Mouse (Mus musculus): Measurements from ENCODE around the gene Drg1. TPM values are rescaled to one million over a fixed set of nuclear protein-coding genes. Genes with fewer than 3 reads are reported as not detected.

Gene Drg1
- polyA plus RNA-seq, 1 experiment from 2014 or later: 132 TPM

GRCm38 (mm10) chr11:3243771-3244170 lies 22.4 kb downstream of the Drg1 start:
- ATAC-seq (no peak), DNase-seq (ENCODE audit: low spot score) (no peak)
- Histone ChIP-seq H3K36me3 (ENCODE audit: insufficient read depth, low read length) (peaks cover 53% of the 10 kb centered on the region), H3K27ac (ENCODE audit: low read length) (no peak overlapping the region), H3K4me3 (ENCODE audit: low read depth, low read length) (no peak overlapping the region), H3K9ac (replicated peaks; ENCODE audit: low read depth) (no peak overlapping the region), H3K4me2 (replicated peaks; ENCODE audit: low read depth, low read length) (no peak overlapping the region), H3K27me3 (replicated peaks; ENCODE audit: insufficient read depth, low read length) (no peaks in the 10 kb centered on the region), H3K4me1 (ENCODE audit: insufficient read depth, low read depth, low read length) (no peaks in the 10 kb centered on the region), H3K9me3 (ENCODE audit: low read length) (peaks cover 3% of the 10 kb centered on the region; the same call in 1 of the 2 replicates)
- TF ChIP-seq CTCF (IDR thresholded peaks at IDR 0.05) (no peak), EP300 (IDR thresholded peaks at IDR 0.05) (no peak)
- WGBS: 80% methylated on average over 4 of the region's 4 CpGs

GRCm38 (mm10) chr11:3242395-3242794 lies 23.8 kb downstream of the Drg1 start:
- Histone ChIP-seq H3K4me1 (ENCODE audit: insufficient read depth, low read depth, low read length) (no peaks in the 10 kb centered on the region), H3K9ac (replicated peaks; ENCODE audit: low read depth) (no peak overlapping the region), H3K36me3 (ENCODE audit: insufficient read depth, low read length) (peaks cover 44% of the 10 kb centered on the region), H3K9me3 (ENCODE audit: low read length) (peaks cover 3% of the 10 kb centered on the region; the same call in 1 of the 2 replicates), H3K4me3 (ENCODE audit: low read depth, low read length) (no peak overlapping the region), H3K4me2 (replicated peaks; ENCODE audit: low read depth, low read length) (no peak overlapping the region), H3K27ac (ENCODE audit: low read length) (no peak overlapping the region), H3K27me3 (replicated peaks; ENCODE audit: insufficient read depth, low read length) (no peaks in the 10 kb centered on the region)
- WGBS: 91% methylated on average over 7 of the region's 7 CpGs
- DNase-seq (ENCODE audit: low spot score) (no peak), ATAC-seq (no peak)
- TF ChIP-seq EP300 (IDR thresholded peaks at IDR 0.05): no peak
- TF ChIP-seq CTCF (IDR thresholded peaks at IDR 0.05): no peak

- Histone ChIP-seq H3K9me3 (ENCODE audit: low read length) (no peaks in the 10 kb centered on the region), H3K4me1 (ENCODE audit: insufficient read depth, low read depth, low read length) (no peaks in the 10 kb centered on the region), H3K36me3 (ENCODE audit: insufficient read depth, low read length) (peaks cover 17% of the 10 kb centered on the region), H3K27me3 (replicated peaks; ENCODE audit: insufficient read depth, low read length) (no peaks in the 10 kb centered on the region), H3K4me3 (ENCODE audit: low read depth, low read length) (no peak overlapping the region), H3K9ac (replicated peaks; ENCODE audit: low read depth) (no peak overlapping the region), H3K4me2 (replicated peaks; ENCODE audit: low read depth, low read length) (no peak overlapping the region), H3K27ac (ENCODE audit: low read length) (no peak overlapping the region)
- WGBS: 67% methylated on average over 5 of the region's 5 CpGs
- no peak for ATAC-seq
- TF ChIP-seq EP300 (IDR thresholded peaks at IDR 0.05) (no peak), CTCF (IDR thresholded peaks at IDR 0.05) (no peak)
- DNase-seq (ENCODE audit: low spot score): no peak
Measured at GRCm38 (mm10) chr11:3235277-3235676, 30.9 kb downstream of the Drg1 start.

- TF ChIP-seq CTCF (IDR thresholded peaks at IDR 0.05) (no peak), EP300 (IDR thresholded peaks at IDR 0.05) (no peak)
- no peak overlapping the region for H3K4me3 ChIP-seq (ENCODE audit: low read depth, low read length)
- WGBS: 91% methylated on average over 4 of the region's 4 CpGs
- H3K4me2 ChIP-seq (replicated peaks; ENCODE audit: low read depth, low read length): no peak overlapping the region
- no peaks in the 10 kb centered on the region for H3K9me3 ChIP-seq (ENCODE audit: low read length)
- H3K27ac ChIP-seq (ENCODE audit: low read length): no peak overlapping the region
- DNase-seq (ENCODE audit: low spot score) (no peak), ATAC-seq (no peak)
- H3K36me3 ChIP-seq (ENCODE audit: insufficient read depth, low read length): peaks cover 17% of the 10 kb centered on the region
- no peak overlapping the region for H3K9ac ChIP-seq (replicated peaks; ENCODE audit: low read depth)
- no peaks in the 10 kb centered on the region for H3K27me3 ChIP-seq (replicated peaks; ENCODE audit: insufficient read depth, low read length)
- H3K4me1 ChIP-seq (ENCODE audit: insufficient read depth, low read depth, low read length): no peaks in the 10 kb centered on the region
Measured at GRCm38 (mm10) chr11:3233704-3234103, 32.5 kb downstream of the Drg1 start.

GRCm38 (mm10) chr11:3232248-3232647 lies 34.0 kb downstream of the Drg1 start:
- Histone ChIP-seq H3K4me3 (ENCODE audit: low read depth, low read length) (no peak overlapping the region), H3K36me3 (ENCODE audit: insufficient read depth, low read length) (peaks cover 22% of the 10 kb centered on the region; the same call in 1 of the 2 replicates), H3K4me1 (ENCODE audit: insufficient read depth, low read depth, low read length) (no peaks in the 10 kb centered on the region), H3K9me3 (ENCODE audit: low read length) (no peaks in the 10 kb centered on the region), H3K27ac (ENCODE audit: low read length) (no peak overlapping the region), H3K4me2 (replicated peaks; ENCODE audit: low read depth, low read length) (no peak overlapping the region), H3K9ac (replicated peaks; ENCODE audit: low read depth) (no peak overlapping the region), H3K27me3 (replicated peaks; ENCODE audit: insufficient read depth, low read length) (no peaks in the 10 kb centered on the region)
- DNase-seq (ENCODE audit: low spot score) (no peak), ATAC-seq (no peak)
- WGBS: 81% methylated on average over 3 of the region's 3 CpGs
- TF ChIP-seq EP300 (IDR thresholded peaks at IDR 0.05): no peak
- no peak for TF ChIP-seq CTCF (IDR thresholded peaks at IDR 0.05)

GRCm38 (mm10) chr11:3227113-3227512 lies 39.1 kb downstream of the Drg1 start:
- H3K36me3 ChIP-seq (ENCODE audit: insufficient read depth, low read length): peaks cover 36% of the 10 kb centered on the region; the same call in 1 of the 2 replicates
- DNase-seq (ENCODE audit: low spot score) (no peak), ATAC-seq (no peak)
- WGBS: 88% methylated on average over 3 of the region's 3 CpGs
- H3K9ac ChIP-seq (replicated peaks; ENCODE audit: low read depth): no peak overlapping the region
- no peak overlapping the region for H3K4me3 ChIP-seq (ENCODE audit: low read depth, low read length)
- no peaks in the 10 kb centered on the region for H3K27me3 ChIP-seq (replicated peaks; ENCODE audit: insufficient read depth, low read length)
- no peaks in the 10 kb centered on the region for H3K9me3 ChIP-seq (ENCODE audit: low read length)
- H3K27ac ChIP-seq (ENCODE audit: low read length): no peak overlapping the region
- TF ChIP-seq CTCF (IDR thresholded peaks at IDR 0.05) (no peak), EP300 (IDR thresholded peaks at IDR 0.05) (no peak)
- no peaks in the 10 kb centered on the region for H3K4me1 ChIP-seq (ENCODE audit: insufficient read depth, low read depth, low read length)
- no peak overlapping the region for H3K4me2 ChIP-seq (replicated peaks; ENCODE audit: low read depth, low read length)

DNA sequence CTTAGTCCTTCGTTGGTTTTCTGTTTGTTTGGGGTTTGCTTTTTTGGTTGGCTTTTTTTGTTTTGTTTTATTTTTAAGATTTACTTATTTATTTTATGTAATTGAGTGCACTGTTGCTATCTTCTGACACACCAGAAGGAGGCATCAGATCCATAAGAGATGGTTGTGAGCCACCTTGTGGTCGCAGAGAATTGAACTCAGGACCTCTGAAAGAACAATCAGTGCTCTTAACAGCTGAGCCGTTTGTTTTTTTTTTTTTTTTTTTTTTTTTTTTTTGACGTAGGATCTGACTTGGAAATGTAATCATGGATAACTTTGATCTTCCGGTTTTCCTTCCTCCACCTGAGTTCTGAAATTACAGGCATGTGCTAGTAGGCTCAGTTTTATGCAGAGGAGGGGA lies 43.1 kb downstream of the Drg1 start:
- Histone ChIP-seq H3K27me3 (replicated peaks; ENCODE audit: insufficient read depth, low read length) (no peaks in the 10 kb centered on the region), H3K27ac (ENCODE audit: low read length) (no peak overlapping the region), H3K4me1 (ENCODE audit: insufficient read depth, low read depth, low read length) (no peaks in the 10 kb centered on the region), H3K36me3 (ENCODE audit: insufficient read depth, low read length) (peaks cover 40% of the 10 kb centered on the region), H3K9ac (replicated peaks; ENCODE audit: low read depth) (no peak overlapping the region), H3K9me3 (ENCODE audit: low read length) (no peaks in the 10 kb centered on the region), H3K4me3 (ENCODE audit: low read depth, low read length) (no peak overlapping the region), H3K4me2 (replicated peaks; ENCODE audit: low read depth, low read length) (no peak overlapping the region)
- ATAC-seq (no peak), DNase-seq (ENCODE audit: low spot score) (no peak)
- WGBS: 44% methylated on average over 5 of the region's 5 CpGs
- TF ChIP-seq EP300 (IDR thresholded peaks at IDR 0.05) (no peak), CTCF (IDR thresholded peaks at IDR 0.05) (peak; percentile 42)
